Mouse (Mus musculus) adrenal gland, postnatal 10 days (tissue): ENCODE results near the gene Ehmt1. TPM values are rescaled to one million over a fixed set of nuclear protein-coding genes. Genes with fewer than 3 reads are reported as not detected.

Experiments used
- DNase-seq: peaks from one replicate; pipeline ENCODE4 v3.0.0; 2021; ENCODE audit warnings: mixed read lengths
- long read RNA-seq, 2 experiments: library from polyadenylated mRNA; stranded (forward); transcript quantifications; one replicate each; pipeline ENCODE4 v2.0.0; 2021
- total RNA-seq, 2 experiments: library from RNA; stranded (reverse); gene quantifications; 2 replicates each; pipeline ENCODE4 v1.2.3; 2021

Ehmt1 gene
- total RNA-seq, result 10 to 100 TPM; 54.1 to 75.4 TPM
- long read RNA-seq, experiment 1, full-length matches to known transcripts, result 4 of 16 reads
- long read RNA-seq, experiment 1, partial matches to known transcripts, result 7 of 16 reads
- long read RNA-seq, experiment 1, other reads (novel, unspliced or antisense), result 5 of 16 reads
- long read RNA-seq, experiment 2, full-length matches to known transcripts, result 4 of 18 reads
- long read RNA-seq, experiment 2, partial matches to known transcripts, result 5 of 18 reads
- long read RNA-seq, experiment 2, other reads (novel, unspliced or antisense), result 9 of 18 reads

DNA sequence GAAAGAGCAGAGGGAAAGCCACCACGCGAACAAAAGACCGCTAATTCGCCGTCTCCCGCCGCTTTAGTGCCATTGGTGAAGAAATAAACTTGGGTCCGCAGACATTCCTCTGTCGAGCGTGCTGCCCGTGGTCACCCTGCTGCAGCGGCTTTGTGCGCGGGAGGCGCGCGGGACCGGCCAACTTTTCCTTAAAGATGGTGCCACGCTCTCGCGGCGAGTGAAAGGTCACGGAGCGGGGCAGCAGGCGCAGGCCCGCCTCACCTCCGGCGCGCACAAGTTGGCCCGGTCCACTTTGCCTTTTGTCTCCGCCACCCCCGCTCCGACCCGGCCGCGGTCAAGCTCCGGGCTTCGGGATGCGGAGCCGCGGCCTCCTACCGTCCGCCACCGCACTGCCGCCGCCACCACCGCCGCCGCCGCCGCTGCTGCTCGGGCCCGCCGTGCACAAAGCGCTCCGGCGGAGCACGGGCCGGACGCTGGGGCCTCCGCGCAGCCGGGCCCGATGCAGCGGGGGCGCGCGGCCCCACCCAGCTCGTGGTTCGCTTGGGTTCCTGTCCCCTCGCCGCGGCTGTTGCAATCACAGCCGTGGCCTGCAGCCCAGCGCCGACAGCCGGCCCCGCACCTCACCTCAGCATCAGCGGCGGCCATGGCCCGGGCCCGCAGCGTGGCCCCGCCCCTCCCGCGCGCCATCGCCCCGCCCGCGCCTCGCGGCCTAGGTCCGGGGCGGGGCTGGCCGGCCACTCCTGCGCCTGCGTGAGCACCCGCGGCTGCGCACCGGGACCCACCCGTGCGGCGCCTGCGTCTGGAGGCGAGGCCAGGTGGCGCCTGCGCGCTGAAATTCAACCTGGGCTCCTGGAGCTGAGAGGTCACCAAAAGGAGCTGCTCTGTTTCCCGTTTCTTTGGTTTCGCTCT, at the start of gene Ehmt1:
Ehmt1 (minus strand) TSS at position 685 of the 909 bp plus-strand sequence.
- peak; percentile 97 for DNase-seq

DNA sequence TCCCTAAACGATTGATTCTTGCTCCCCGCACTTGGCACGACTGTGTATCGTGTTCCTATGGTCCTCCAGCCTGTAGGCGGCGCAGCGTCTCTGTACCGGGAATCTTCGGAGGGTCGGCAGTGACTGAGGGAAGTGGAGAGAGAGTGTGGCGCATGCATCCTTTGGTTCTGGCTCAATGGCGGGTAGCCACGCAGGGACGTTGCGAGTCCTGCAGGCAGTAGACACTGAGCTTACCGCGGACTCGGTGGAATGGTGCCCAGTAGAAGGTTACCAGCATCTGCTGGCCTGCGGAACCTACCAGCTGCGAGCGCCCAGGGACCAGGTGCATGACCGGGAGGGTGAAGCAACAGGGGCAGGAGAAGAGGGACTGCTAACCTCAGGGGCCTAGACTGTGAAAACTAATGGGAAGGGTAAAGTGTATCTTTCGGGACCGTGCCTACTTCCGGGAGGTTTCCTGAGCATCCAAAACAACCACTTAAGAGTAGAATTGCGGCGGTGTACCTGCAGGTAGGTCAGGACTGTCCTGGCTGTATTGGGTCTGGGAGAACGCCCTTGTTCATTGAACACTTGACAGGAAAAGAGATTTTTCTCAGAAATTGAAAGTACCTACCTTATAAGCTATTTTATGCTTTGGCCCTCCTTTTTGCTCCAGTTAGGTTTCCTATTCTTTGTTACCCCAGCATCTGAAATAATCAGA, 43.0 kb upstream of the Ehmt1 start, which contains the start of gene Dph7:
Dph7 (plus strand) TSS at position 97 of the 697 bp plus-strand sequence.
- peak; percentile 89 for DNase-seq

DNA sequence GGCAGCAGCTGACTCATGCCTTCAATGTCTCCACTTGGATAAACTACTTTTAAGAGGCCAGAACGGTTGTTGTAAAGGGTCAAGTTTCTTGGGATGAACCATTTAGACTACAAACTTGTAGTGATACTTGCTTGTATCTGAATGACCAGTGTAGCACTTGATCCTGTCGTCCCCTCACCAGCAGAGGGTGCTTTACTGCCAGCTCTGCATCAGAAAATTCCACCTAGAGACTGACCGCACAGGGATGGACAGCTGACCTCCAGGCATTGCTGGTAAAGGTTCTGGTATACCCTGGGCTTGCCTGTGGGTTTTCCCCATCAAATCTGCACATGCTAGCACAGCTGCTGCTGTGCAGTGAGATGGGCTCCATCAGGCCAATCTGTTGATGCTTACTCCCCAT, 41.5 kb upstream of the Ehmt1 start:
- peak; percentile 49 for DNase-seq

DNA sequence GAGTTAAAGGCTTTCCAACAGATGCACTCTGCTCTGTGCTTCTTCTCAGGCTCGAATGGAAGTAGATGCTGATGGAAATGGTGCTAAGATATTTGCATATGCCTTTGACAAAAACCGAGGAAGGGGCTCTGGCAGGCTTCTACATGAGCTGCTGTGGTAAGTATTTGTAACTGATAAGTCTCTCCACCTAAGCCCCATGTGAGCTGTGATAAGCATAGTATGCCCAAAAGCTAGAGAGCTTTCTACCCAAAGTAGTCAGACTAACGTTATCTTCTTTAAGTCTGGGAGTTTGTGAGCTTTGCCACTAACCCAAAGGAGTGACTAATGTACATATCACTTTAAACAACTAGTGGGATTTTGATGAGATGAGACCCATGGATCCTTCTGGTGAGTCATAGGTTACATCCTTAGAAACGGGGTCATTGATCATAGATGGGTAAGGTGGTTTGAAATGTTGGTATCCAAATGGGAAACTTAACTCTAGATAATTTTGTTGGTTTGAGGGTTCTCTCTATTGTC, 33.2 kb upstream of the Ehmt1 start:
- no peak for DNase-seq

DNA sequence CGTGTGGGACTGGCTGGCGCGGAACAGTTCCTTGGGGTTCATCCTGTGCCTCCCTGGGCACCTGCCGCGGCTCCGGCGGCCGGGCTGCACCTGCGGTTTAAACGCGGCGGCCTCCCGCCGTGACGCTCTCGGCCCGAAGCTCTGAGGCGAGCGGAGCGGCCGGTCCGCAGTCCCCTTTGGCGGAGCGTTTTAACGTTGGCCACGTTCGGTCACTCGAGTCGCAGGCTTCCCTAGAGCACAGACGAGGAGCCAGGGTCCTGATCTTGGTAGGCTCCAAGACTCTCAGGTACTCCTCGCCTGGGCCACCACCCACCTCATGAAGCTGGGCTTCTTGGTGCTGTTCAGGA, 30.7 kb upstream of the Ehmt1 start:
- DNase-seq, result no peak

DNA sequence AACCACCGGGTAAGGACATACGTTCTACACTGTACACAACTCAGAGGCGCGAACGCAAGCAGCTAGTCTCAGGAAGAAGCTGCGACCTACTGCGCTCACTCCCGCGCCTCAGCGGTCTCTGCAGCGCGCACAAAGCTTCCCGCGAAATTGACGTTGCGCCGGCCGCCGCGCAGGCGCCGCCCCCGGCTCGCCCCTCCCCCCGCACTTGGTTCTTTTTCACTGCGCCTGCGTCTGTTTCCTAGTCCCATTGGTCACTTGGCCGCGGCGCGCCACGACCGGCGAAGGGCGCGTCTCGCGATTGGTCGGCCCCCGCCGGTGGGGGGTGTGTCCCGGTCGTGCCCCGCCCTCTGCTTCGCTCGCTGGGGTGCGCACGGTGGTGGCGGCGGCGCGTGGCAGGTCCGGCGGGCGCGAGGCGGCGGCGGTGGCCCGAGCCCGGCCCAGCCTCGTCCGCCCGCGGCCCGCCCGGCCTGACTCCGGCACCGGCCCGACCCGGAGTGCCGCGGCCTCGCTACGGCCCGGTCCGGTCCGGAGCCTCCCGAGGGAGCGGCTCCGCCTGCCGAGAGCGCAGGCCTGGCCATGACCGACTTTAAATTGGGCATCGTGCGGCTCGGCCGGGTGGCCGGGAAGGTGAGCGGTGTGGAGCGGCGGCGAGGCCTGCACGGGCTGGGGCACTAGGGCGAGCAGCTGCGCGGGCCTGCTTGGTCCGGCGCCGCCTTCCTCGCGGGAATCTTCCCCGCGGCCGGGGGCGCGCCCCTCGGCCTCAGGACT, 30.2 kb upstream of the Ehmt1 start, which contains the start of gene Zmynd19:
Zmynd19 (plus strand) TSS at position 372 of the 768 bp plus-strand sequence.
- peak; percentile 100 for DNase-seq

DNA sequence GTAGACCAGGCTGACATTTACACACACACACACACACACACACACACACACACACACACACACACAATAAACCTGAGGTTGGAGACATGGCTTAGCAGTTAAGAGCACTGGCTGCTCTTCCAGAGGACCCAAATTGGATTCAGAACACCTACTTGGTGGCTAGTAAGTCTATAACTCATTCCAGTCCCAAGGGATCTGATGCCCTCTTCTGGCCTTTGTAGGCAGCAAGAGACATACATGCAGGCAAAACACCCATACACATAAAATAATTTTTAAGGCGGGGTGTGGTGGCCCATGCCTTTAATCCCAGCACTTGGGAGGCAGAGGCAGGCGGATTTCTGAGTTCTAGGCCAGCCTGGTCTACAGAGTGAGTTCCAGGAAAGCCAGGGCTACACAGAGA, 24.9 kb upstream of the Ehmt1 start:
- peak; percentile 31 for DNase-seq

DNA sequence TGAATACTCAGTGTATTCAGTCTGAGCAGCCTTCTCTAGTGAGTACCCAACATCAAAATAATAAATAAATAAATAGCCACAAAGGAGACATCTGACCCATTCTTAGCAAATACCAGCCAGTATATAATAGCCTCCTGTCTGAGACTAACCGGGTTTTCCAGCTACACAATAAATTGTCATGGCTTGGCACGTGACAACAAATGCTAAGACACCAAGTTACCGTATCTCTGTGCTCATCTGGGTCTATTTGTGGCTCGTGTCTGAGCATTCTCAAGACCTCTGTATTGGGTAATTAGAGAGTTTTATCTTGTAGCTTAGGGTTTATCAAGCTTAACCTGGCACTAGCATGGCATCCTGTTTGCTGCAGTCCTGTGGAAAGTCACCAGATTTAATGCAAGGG, 22.7 kb upstream of the Ehmt1 start:
- no peak for DNase-seq

DNA sequence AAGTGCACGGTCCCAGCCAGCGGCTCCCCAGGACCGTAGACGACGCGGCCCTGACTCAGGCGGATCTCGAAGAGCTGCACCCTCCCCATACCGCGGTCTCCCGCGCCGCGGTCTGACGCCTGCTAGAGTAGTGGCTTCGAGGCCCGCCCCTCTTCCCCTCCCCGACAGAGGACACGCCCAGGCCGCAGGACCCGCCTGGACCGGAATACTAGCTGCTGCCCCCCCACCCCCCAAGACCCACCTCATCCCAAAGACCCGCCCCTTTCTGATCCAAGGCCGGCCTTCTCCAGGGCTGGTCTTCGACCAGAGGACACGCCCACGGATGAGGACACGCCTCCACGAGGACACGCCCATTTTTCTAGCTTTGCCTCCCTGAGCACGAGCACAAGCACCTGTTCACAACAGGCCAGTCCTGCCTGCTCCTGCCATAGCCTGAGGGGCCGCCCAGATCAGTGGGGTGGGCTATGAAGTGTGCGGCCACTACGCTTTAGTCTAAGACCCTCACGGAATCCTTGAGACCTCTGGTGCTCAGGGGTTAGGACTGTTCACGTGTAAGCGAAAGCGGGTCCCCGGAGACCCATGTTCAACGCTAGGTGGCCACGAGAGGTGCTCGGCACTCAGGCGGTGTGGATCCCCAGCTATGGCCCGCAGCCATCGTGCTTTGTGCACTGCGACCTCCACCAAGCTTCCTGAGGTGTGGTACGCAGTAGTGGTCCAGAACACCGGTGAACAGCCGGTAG, 15.8 kb upstream of the Ehmt1 start, which contains the start of gene Arrdc1:
Arrdc1 (minus strand) TSS at position 196 of the 740 bp plus-strand sequence.
- DNase-seq, result peak; percentile 95

DNA sequence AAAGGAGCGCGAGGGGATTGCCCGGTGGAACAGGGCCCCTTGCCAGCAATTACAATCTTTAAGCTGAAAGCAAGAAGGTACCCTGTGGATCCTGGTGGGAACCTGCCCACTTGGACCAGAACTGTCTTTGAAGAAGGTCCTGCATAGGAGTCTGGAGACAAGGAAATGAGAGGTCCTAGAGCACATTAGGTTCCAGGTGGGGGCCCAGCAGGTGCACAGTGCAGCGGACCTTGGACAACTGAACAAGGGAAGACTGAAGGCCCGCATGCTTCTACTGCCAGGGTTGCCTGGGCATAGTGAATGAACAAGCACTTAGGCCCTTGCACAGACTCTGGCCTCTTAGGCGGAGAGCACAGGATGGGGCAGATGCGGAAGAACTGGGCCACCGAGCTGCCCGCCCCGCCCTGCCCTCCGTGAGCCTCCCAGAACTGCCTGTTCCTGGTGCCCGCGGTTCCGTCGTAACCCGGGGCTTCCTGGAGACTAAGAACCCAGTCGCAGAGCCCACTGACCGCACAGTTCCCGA, 15.1 kb upstream of the Ehmt1 start:
- no peak for DNase-seq

DNA sequence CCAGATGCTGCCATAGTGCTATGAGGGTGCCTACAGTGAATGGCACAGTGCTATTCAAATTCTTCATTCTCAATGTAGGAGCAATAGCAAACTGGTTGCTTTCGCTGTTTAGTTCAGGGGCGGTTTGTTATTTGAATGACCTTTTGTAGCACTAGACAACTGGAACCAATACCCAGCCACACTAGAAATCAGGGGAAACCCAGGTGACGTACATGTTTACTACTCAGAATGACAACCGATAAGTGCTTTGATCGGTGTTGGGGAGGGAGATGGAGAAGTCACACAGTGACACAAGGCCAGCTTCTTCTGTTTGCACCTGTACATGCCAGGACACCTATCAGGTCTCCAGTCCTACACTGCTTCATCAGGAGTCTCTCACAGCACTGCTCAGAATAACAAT, 10.2 kb upstream of the Ehmt1 start:
- DNase-seq, result no peak

DNA sequence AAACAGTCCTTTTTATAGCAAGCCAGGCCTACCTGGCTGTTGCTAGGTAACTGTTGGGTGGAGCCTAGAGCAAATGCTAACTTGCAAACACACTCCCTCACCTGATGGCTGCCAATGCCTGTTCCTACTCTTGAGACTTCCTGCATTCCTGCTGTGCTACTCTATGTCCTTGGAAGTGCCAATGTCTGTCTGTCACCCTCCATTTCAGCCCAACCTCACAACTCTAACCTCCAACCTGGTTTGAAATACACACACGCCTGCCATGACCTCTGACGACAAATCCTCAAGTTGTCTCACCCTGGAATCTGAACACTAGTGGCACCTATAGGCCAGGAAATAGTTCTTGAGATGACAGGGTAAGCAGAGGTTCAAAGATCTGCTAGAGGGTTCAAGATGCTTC, 9.7 kb upstream of the Ehmt1 start:
- DNase-seq, result no peak

DNA sequence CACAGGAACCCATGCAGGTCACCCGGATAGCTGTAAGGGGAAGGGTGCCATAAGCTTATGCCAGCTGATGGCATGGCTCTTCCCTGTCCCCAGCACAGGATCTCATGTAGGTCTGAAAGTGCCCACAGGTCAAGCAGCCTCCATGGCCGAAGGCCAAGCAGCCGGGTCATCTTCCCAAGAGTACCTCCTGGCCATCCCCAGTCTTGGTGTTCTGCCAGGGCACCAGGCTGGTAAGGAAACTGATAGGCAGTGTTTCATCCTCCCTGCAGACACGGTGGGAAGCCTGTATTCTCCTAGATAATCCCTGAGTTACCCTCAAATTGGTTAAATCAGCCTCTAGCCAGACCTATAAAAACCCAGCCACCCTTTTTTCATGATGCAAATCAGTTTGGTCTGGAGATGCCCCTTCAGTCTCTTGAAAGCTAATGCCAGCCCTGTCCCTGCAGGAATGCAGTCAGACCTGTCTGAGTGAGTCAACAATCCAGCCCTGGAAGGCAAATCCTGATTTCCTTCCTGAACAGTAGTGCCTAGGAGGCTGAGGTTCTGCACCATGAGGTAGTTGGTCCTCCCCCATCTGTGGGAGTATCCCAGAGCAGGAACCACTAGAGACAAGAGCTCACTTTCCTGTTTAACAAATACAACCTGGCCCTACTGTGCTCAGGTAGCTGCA, 8.5 kb upstream of the Ehmt1 start:
- peak; percentile 44 for DNase-seq

DNA sequence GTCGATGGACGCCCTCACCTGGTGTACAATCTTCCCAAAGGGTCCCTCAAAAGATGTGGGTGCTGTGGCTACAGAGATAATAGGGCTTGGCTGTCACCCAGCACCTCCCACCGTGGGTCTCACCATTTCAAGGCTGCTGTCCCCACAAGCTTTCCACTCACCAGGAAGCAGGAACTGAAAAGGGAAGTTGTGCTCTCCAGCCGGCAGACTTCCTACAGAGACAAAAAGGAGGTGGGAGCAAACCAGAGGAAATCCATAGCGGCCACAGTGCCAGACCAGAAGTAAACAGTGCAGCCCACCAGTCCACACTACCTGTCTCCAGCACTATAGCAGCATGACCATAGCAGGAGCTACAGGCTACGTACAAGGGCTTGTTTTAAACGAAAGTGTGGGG, 7.5 kb upstream of the Ehmt1 start:
- DNase-seq, result no peak

DNA sequence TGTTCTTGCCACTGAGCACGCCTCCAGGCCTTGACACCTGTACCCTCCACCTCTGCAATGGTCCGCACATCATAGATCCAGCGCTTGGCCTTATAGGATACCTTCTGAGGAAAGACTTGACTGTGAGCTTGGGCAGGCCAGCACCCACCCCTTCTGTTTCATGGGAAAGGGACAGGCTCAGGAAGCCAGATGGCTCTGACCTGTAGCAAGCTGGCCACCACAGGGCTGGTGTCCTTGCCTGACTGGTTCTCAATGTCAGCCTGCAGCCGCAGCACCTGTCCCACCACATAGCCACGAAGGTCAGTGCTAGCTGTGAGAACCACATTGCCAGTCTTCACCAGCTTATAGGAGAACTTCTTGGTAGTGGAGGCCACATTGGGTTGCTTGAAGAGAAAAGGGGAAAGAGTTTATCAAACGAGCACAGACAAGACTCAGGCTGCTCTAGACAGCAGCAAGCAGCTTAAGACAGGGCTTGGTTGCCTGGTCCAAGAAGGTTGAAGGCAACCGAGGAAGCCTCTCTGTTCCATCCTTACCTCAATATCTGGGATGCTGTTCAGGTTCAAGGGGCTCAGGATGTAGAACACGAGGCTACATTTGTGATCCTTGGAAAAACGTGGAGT, 7.0 kb upstream of the Ehmt1 start:
- no peak for DNase-seq

DNA sequence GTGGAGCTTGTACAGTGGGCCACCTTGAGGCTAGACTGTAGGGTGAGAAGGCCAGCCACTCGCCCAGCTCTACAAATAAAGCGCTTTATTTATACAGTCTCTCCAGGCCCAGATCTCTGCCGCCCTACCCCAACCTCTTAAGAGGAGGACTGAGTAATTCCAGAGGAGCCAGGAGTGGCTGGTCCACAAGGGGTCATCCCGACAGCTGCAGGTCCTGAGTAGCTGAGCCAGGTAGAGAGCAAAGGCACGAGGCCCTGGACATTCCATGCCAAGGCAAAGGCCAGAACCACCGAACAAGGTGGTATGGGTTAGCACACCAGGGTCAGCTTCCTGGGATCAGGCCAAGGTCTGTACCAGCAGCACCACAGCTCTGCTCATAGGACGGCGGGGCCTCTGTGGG, 5.9 kb upstream of the Ehmt1 start:
- no peak for DNase-seq

DNA sequence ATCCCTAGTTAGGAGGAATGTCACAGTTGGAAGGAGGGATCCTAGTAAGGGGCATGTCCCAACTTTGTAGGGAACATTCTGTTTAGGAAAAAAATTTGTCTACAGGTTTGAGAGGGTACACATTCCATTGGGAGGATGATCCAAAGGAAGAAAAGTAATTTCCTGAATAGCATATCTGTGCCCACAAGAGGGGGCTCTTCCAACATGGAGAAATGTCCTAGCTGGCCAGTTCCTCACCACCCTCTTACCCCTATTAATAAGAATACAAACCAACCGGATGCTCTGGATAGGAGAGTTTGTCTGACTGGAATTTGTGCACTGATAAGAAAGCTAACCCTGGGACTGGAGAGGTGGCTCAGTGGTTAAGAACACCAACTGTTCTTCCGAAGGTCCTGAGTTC, 4.1 kb upstream of the Ehmt1 start:
- peak; percentile 33 for DNase-seq

DNA sequence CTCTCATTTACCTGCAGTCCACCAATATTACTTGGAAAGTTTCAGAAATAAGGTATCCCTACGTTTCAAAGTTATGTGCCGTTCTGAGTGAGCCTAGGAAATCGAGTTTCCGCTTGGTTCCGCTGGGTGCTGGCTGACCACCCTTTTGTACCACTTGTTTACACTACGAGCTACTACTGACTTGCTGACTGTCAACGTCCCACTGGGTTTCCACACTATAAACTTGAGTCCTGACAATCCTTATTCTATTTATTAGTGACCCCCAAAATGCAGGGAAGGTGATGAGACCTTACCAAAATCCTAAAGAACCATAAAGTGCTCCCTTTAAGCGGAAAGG, 393 bp upstream of the Ehmt1 start:
- no peak for DNase-seq

DNA sequence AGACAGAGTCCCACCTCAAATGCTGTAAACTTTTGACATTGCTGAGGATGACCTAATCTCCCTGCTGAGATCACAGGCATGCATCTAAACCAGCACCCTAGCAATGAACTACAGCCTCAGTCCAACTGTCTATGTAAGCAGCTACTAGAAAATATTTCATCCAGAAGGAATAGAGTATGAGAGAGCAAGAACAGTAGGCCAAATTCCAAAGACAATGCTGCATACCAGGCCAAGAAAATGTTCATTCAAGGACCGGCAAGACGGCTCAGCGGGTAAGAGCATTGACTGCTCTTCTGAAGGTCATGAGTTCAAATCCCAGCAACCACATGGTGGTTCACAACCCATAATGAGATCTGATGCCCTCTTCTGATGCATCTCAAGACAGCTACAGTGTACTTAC, 4.7 kb downstream of the Ehmt1 start:
- no peak for DNase-seq

DNA sequence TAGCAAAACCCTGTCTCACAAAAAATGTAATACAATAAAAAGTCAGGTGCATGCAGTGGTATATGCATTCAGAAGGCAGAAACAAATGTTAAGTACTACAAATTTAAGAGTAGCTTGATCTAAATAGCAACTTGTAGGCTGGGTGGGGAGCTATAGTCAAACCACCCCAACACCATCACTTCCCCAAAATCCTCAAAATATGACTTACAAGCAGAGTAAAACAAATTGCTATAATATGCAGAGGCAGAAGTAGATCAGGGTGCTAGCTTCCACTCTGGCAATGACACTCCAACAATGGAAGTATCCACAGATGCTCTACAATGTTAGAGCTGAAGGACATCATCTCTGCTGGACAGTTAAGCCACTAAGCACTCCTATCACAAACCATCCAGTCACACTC, 6.8 kb downstream of the Ehmt1 start:
- no peak for DNase-seq
